Mouse (Mus musculus) adrenal gland, postnatal 14 days (tissue): ENCODE measurements at regions not wholly inside any gene's neighbourhood (a gene's known extent, or its start where the extent isn't known, plus 50 kb on each side); places are given as distances from the start of the nearest gene placed in this dataset.

Experiments
- DNase-seq: peaks from one replicate; pipeline ENCODE4 v3.0.0; 2021; ENCODE audit warnings: mixed read lengths

DNA sequence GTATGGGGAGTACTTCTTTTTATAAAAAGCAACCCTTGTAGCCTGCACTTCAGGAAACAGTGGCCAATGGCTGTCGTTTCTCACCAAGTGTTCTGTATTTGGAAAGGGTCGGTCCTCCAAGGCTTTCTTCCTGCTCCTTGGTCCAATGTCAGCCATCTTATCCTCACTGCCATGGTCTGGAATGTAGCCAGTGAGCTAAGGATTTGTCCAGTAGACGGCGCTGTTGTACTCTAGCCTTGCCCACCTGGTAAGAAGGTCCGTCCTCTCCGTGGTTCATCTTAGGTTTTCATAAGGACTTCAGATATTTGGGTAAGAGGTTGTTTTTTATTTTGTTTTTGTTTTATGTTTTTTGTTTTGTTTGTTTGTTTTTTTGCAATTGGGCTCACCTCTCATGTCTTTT, 72.8 kb upstream of the Slc25a13 start:
- DNase-seq: peak; percentile 72

DNA sequence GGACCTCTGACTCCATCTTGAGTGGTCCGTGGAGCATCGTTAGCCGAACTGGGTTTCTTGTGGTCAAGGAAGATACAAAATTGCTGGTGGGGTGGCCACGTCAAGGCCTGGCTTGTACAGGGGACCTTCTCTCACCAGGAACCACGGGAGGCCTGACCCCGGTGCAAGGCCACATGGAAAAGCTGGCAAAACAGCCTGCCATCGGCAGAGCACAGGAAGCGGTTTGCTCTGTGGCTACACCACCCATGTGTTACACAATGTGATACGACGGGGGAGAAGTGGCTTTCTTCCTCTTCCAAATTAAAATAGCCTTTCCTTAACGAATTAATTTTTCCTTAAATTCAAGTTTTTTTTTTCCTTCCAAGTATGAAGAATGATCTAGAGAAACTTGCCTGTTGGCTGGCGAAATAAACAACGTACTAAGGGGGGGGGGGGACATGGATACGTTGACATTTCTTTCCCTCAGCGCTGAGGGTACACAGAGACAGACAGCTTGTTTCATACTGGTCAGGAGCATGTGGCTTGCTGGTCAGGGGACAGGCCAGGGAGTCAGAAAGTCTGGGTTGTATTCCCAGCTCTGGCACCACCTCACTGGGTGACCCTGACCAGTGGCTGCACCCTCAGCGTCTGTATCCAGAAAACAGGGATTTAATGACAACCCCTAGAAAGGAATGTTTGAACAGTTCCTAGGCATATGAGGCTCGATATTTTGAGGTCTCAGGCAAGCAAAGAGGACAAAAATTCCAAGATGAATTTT, 64.0 kb upstream of the Slc25a13 start:
- peak; percentile 16 for DNase-seq

DNA sequence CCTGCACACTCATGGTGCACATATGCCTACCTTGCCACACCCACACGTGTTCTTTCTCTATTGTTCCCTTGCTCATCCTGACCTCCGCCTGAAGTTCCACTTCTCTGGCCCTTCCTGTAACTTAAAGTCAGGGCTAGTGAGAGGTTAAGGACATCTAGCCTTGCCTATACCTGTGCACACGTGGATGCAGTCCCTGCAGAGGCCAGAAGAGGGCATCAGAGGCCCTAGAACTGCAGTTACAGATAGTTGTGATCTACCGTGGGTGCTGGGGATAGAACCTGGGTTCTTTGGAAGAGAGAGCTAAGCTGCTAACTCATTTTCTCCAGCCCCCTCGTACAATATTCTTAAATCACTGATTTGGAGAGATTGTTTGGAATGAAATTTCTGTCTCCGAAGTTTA, 62.7 kb upstream of the Slc25a13 start:
- no peak for DNase-seq

- no peak for DNase-seq
Measured at GRCm38 (mm10) chr6:6270545-6270944, 53.6 kb upstream of the Slc25a13 start.
